Mouse (Mus musculus) ES-E14 (cell line): ENCODE results near the gene Tfr2. TPM values are rescaled to one million over a fixed set of nuclear protein-coding genes. Genes with fewer than 3 reads are reported as not detected.

Experiments
- DNase-seq: peaks from one replicate; pipeline ENCODE4 v3.0.0-alpha.2; 2013; ENCODE audit warnings: low read depth, low spot score
- H3K27ac ChIP-seq: 2 replicates; pipeline ENCODE4 v1.5.1; 2012; ENCODE audit warnings: low read depth, mild to moderate bottlenecking, low read length, moderate library complexity, mixed read lengths; ENCODE audit not compliant: poor library complexity, insufficient read depth, severe bottlenecking
- H3K36me3 ChIP-seq: 2 replicates; pipeline ENCODE4 v1.6.1; 2012; ENCODE audit warnings: mild to moderate bottlenecking, low read length, moderate library complexity, mixed read lengths; ENCODE audit not compliant: control insufficient read depth, poor library complexity, insufficient read depth, severe bottlenecking
- H3K4me1 ChIP-seq, 2 experiments: fragments of 150-350 bp in 1 of 2; sonication (generic) in 1 of 2; 2 replicates each; pipeline ENCODE4 v1.6.1; 2012; ENCODE audit warnings: low read length in 2 of 2, mild to moderate bottlenecking in 1 of 2, mixed read lengths in 1 of 2; ENCODE audit not compliant: control insufficient read depth in 2 of 2, insufficient read depth in 2 of 2, poor library complexity in 1 of 2
- H3K4me3 ChIP-seq, 2 experiments: fragments of 150-350 bp in 1 of 2; sonication (generic) in 1 of 2; 2 replicates each; pipeline ENCODE4 v1.5.1; 2012; ENCODE audit warnings: low read length in 2 of 2, low read depth in 1 of 2, mild to moderate bottlenecking in 1 of 2, mixed read lengths in 1 of 2; ENCODE audit not compliant: insufficient read depth in 1 of 2, poor library complexity in 1 of 2, severe bottlenecking in 1 of 2
- H3K9ac ChIP-seq: 2 replicates; pipeline ENCODE4 v1.6.1; 2012; ENCODE audit warnings: low read depth, mild to moderate bottlenecking, low read length, mixed read lengths; ENCODE audit not compliant: poor library complexity, insufficient read depth, severe bottlenecking
- H3K9me3 ChIP-seq: fragments of 150-350 bp; sonication (generic); 2 replicates; pipeline ENCODE4 v1.6.1; 2012; ENCODE audit warnings: low read depth, mild to moderate bottlenecking, low read length; ENCODE audit not compliant: control insufficient read depth, insufficient read depth
- CHD2 ChIP-seq: IDR thresholded peaks from 2 replicates; pipeline ENCODE4 v1.6.1; 2014; ENCODE audit warnings: mild to moderate bottlenecking, low read depth, low read length, inconsistent platforms
- HCFC1 ChIP-seq: IDR thresholded peaks from 2 replicates; pipeline ENCODE4 v1.6.1; 2012; ENCODE audit warnings: low read length, inconsistent platforms, borderline replicate concordance; ENCODE audit not compliant: insufficient read depth
- MAFK ChIP-seq: IDR thresholded peaks from 2 replicates; pipeline ENCODE4 v1.6.1; 2014; ENCODE audit warnings: mild to moderate bottlenecking, low read depth, low read length, inconsistent platforms; ENCODE audit not compliant: insufficient read depth
- ZC3H11A ChIP-seq: IDR thresholded peaks from 2 replicates; pipeline ENCODE4 v1.6.1; 2012; ENCODE audit warnings: low read depth, mild to moderate bottlenecking, inconsistent platforms, low read length, borderline replicate concordance
- ZNF384 ChIP-seq: IDR thresholded peaks from 2 replicates; pipeline ENCODE4 v1.6.1; 2012; ENCODE audit warnings: low read depth, low read length, inconsistent platforms
- in situ Hi-C, 2 experiments: fragments of 600-800 bp; cut with MboI; formaldehyde crosslinking; loops; one replicate each; pipeline ENCODE4 v1.15.1; 2025; ENCODE audit warnings: low sequenced_read_pairs in 2 of 2, inconsistent platforms in 1 of 2; ENCODE audit not compliant: unreplicated experiment in 2 of 2
- total RNA-seq: library from RNA; depleted of rRNA; stranded (reverse); fragments of 300-350 nt; gene quantifications from 2 replicates; pipeline ENCODE4 v1.2.3, GENCODE M21; 2012

Tfr2 gene
- total RNA-seq, 1 experiment: 3.7 TPM

GRCm38 (mm10) chr5:137553000-137553399 is 16.6 kb upstream of the Tfr2 start:
- no peak for TF ChIP-seq ZC3H11A
- TF ChIP-seq ZNF384: no peak
- TF ChIP-seq CHD2: no peak
- TF ChIP-seq HCFC1: no peak
- Histone ChIP-seq H3K4me1 (0 out of 4 replicates have a peak, but pooled peaks cover 0 to 2% of the 10 kb centered on the region in 2 experiments), H3K9me3 (no peaks in the 10 kb centered on the region), H3K36me3 (no peaks in the 10 kb centered on the region), H3K27ac (no peak overlapping the region), H3K9ac (no peak overlapping the region), H3K4me3 (peak overlapping the region in 1 of 2 experiments; percentile 49; a peak in 2 of 4 replicates)
- DNase-seq: no peak
- in situ Hi-C loops: no loop called here

DNA sequence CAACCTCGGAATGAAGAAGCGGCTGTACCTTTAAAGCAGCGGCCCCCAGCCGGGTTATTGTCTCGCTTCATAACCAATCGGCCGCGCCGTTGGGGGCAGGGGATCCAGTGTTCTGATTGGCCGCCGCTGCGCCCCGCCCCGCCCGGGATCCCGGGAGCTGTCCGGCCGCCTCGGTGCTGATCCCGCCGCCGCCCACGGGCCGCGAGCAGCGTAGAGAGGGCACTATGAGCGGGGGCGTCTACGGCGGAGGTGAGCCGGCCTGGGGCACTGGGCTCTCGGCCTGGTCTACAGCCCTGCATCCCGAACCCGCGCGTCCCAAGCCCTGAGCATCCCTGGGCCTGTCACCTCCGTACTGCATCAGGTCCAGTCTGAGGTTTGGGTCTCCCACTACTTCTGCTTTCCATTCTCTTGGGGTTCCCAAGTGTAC is 16.2 kb upstream of the Tfr2 start, which contains the start of gene Actl6b:
Actl6b (plus strand) TSS at position 107 of the 427 bp plus-strand sequence.
- in situ Hi-C loops: no loop called here
- Histone ChIP-seq H3K4me1 (0 out of 4 replicates have a peak, but pooled peaks cover 0 to 2% of the 10 kb centered on the region in 2 experiments), H3K9me3 (no peaks in the 10 kb centered on the region), H3K36me3 (no peaks in the 10 kb centered on the region), H3K4me3 (peak within 1 kb of the TSS; percentile 14 to 49; a peak in 2 of 4 replicates), H3K27ac (no peak within 1 kb of the TSS), H3K9ac (no peak within 1 kb of the TSS)
- TF ChIP-seq MAFK (no peak), HCFC1 (no peak), ZC3H11A (no peak), ZNF384 (no peak), CHD2 (no peak)
- DNase-seq: peak; percentile 84

DNA sequence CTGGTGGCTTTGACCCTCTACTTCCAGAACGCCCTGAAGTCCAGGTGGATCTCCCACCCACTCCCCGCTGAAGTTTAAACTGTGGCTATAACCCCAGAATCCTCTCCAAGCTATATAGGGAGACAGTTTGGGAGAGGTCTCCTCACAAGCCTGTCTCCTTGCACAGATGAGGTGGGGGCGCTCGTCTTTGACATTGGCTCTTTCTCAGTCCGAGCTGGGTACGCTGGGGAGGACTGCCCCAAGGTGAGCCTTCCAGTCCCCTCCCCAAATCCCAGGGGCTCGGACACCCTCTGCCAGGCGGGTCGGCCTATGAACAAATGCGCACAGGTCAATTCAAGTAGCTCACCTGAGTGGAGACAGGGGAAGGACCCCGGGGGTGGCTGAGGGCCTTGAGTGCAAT is 15.7 kb upstream of the Tfr2 start:
- Histone ChIP-seq H3K27ac (no peak overlapping the region), H3K9ac (no peak overlapping the region), H3K4me3 (peak overlapping the region in 1 of 2 experiments; percentile 29; a peak in 1 of 4 replicates), H3K4me1 (0 out of 4 replicates have a peak, but pooled peaks cover 0 to 2% of the 10 kb centered on the region in 2 experiments), H3K36me3 (no peaks in the 10 kb centered on the region), H3K9me3 (no peaks in the 10 kb centered on the region)
- no peak for TF ChIP-seq ZNF384
- no peak for TF ChIP-seq ZC3H11A
- no peak for TF ChIP-seq HCFC1
- TF ChIP-seq CHD2: no peak
- TF ChIP-seq MAFK: no peak
- DNase-seq: no peak
- in situ Hi-C loops: no loop called here

- in situ Hi-C loops: no loop called here
- Histone ChIP-seq H3K9ac (no peak overlapping the region), H3K4me3 (no peak overlapping the region), H3K27ac (no peak overlapping the region), H3K4me1 (peaks cover 2 to 5% of the 10 kb centered on the region in 2 experiments; a peak in 1 of 4 replicates), H3K36me3 (no peaks in the 10 kb centered on the region), H3K9me3 (no peaks in the 10 kb centered on the region)
- DNase-seq: no peak
- TF ChIP-seq CHD2 (no peak), ZNF384 (no peak), ZC3H11A (no peak), HCFC1 (no peak)
These were observed 8.1 kb upstream of the Tfr2 start for GRCm38 (mm10) chr5:137561556-137561955.

DNA sequence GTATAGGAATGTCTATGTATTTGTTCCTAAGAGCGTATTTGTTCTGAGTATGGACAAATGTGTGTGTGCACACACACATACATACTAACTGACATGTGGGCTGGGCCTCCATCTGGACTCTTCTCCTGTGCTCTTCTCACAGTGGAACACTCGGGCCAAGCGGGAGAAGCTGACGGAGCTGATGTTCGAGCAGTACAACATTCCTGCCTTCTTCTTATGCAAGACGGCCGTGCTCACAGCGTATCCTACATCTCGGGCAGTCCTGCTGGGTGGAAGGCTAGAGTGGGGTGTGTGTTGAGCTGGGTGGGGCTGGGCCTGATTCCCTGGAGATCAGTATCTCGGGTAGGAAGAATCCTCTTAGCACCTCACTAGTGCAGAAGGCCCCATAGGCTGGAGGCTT is 6.7 kb upstream of the Tfr2 start:
- DNase-seq: no peak
- Histone ChIP-seq H3K36me3 (no peaks in the 10 kb centered on the region), H3K9ac (no peak overlapping the region), H3K27ac (no peak overlapping the region), H3K9me3 (no peaks in the 10 kb centered on the region), H3K4me3 (no peak overlapping the region), H3K4me1 (peaks cover 2 to 5% of the 10 kb centered on the region in 2 experiments; a peak in 1 of 4 replicates)
- no peak for TF ChIP-seq MAFK
- no peak for TF ChIP-seq HCFC1
- no peak for TF ChIP-seq ZNF384
- TF ChIP-seq CHD2: no peak
- in situ Hi-C loops: no loop called here
